Mouse (Mus musculus) liver, adult 2 months (tissue): ENCODE measurements at regions not wholly inside any gene's neighbourhood (a gene's known extent, or its start where the extent isn't known, plus 50 kb on each side); places are given as distances from the start of the nearest gene placed in this dataset.

Experiments used
- CTCF ChIP-seq: fragments of 200-500 bp; IDR thresholded peaks from 2 replicates; pipeline ENCODE4 v1.5.1; 2011; ENCODE audit warnings: low read depth, low read length, control low read depth
- POLR2A ChIP-seq: fragments of 200-500 bp; IDR thresholded peaks from 2 replicates; pipeline ENCODE4 v1.6.1; 2011; ENCODE audit warnings: low read length, control low read depth; ENCODE audit not compliant: insufficient read depth; ENCODE audit errors: extremely low read depth

DNA sequence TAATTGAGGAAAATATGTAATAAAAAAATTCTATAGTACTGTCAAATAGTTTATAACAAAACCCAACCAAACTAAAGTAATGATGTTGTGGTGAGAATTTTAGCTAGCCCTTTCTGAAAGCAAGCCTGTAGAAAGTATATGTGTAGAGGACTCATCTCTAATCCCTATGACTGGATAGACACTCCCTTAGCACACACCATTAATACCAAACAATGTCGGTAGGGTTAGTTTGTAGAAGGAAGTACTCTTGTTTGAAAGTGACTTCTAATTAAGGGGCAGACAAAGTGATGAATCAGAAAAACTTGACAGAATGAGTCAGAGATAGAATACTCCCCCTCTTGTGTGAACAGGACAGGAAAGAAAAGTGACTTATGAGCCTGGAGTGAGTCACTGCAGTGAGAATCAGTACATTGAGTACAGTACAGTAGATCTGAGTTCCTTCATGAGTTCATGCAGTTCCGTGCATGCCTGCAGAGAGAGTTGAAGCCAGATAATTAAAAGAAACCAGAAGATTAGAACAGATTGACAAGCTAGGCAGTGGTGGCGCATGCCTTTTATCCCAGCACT, 610.0 kb downstream of the Prkd1 start:
- TF ChIP-seq POLR2A (no peak), CTCF (no peak)
